Mouse (Mus musculus) right cerebral cortex, postnatal 36 days (tissue): ENCODE measurements around the gene 4921517D22Rik.

Experiments
- DNase-seq, 2 experiments: peaks; one replicate each; pipeline ENCODE4 v3.0.0; 2022; ENCODE audit warnings: low spot score in 2 of 2, mixed read lengths in 1 of 2

4921517D22Rik gene

GRCm38 (mm10) chr13:59691478-59691877 lies 2.4 kb downstream of the 4921517D22Rik start:
- no peak for DNase-seq

GRCm38 (mm10) chr13:59690576-59690975 lies 3.3 kb downstream of the 4921517D22Rik start:
- DNase-seq, result no peak

DNA sequence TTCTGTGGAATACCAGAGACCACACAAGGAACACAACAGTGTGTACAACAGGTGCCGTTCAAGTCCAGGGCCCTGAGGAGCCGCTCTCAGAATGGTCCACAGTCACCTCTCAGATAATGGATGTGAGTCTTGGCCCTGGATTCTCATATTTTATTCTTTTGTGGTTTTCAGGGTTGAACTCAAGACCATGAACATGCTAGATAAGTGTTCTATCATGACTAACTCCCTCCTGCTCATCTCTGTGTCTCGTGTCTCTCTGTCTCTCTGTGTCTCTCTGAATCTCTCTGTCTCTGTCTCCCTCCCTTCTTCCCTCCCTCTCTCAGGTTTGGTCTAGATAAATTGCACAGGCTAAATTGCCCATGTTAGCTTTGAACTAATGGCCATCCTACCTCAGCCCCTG lies 4.1 kb downstream of the 4921517D22Rik start:
- no peak for DNase-seq

- DNase-seq, result no peak
These were observed 4.6 kb downstream of the 4921517D22Rik start for GRCm38 (mm10) chr13:59689313-59689712.

GRCm38 (mm10) chr13:59688338-59688770 lies 5.6 kb downstream of the 4921517D22Rik start:
- DNase-seq, result no peak

DNA sequence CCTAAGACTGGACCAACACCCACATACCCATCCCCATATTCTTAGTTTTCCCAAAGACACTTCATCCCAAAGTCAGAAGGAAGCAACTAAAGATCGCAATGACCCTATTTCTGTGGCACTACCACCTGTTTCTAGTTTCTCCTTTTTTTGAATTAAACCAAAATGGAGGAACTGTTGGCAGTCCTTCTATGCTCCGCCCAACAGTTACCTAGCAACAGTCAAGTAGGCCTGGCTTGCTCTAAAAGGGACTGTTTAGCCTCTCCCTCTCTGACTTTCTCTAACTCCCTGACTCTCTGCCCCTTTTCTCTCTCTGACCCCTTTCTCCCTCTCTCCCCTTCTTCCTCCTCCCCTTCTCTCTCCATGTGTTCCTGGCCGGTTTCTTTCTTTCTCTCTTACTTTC lies 8.7 kb downstream of the 4921517D22Rik start:
- no peak for DNase-seq

- DNase-seq, result no peak
These were observed 11.3 kb downstream of the 4921517D22Rik start for GRCm38 (mm10) chr13:59682629-59683028.

- DNase-seq, result no peak
These were observed 14.0 kb downstream of the 4921517D22Rik start for GRCm38 (mm10) chr13:59679908-59680307.

DNA sequence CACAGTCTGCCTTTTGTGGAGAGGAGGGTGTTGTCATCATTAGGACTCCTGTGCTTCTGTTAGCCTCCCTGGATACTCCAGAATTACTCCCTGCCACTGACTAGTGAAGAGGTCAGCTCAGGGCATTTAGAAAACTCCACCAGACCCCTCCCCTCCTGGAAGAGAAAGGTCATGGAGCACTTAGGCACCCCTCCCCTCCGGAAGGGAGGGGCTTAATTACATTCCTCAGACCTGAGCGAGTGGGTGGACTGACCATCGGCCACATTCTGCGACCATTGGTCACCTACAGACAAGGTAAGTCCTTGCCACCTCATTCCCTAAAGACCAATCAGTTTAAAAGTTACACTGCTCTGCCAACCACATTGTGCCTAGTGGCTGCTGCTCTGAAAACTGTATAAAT lies 14.6 kb downstream of the 4921517D22Rik start:
- DNase-seq, result no peak

- DNase-seq, result no peak
These were observed 17.3 kb downstream of the 4921517D22Rik start for GRCm38 (mm10) chr13:59676316-59677229.

GRCm38 (mm10) chr13:59675151-59676011 lies 18.5 kb downstream of the 4921517D22Rik start, which contains the start of gene Golm1:
TSS of gene Golm1 (minus strand) at chr13:59675811.
- peak in 1 of 2 experiments; percentile 27 for DNase-seq

GRCm38 (mm10) chr13:59674761-59675150 lies 19.2 kb downstream of the 4921517D22Rik start:
- DNase-seq, result no peak

DNA sequence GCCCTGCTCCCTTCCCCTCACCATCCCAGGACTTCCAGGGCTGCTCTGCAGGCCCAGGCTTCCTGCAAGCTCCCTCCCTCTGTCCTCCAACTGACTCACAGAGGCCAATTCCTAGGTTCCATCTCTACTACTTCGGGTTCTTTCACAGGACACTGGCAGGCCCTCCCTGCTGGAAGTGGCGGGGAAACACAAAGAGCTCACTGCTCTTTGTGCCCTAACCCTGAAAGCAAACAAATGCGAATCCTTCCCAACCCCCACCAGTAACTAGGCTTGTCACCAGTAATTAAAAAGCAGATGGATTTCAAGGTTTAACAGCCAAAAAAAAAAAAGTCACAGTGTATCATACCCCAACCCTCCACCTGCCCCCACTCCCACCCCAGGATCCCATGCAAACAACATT lies 19.7 kb downstream of the 4921517D22Rik start:
- DNase-seq, result no peak

GRCm38 (mm10) chr13:59673597-59673996 lies 20.3 kb downstream of the 4921517D22Rik start:
- no peak for DNase-seq

DNA sequence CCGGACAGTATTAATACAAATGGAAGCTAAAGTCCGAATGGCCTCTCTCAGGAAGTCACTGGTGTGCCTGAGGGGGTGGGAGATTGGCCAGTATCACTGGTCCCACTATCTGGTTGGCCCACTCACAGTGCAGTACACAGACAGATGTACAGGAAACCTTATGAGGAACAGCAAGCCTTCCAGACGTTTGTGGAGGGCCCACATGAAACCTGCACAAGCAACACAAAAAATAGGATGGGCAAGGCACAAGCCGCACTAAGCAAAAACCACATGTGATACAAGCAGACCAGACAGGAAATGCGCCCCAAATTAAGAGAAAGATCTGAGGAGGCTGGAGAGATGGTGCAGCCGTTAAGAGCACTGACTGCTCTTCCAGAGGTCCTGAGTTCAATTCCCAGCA lies 21.7 kb downstream of the 4921517D22Rik start:
- no peak for DNase-seq

- no peak for DNase-seq
These were observed 22.4 kb downstream of the 4921517D22Rik start for GRCm38 (mm10) chr13:59671521-59671920.

GRCm38 (mm10) chr13:59669946-59670345 lies 24.0 kb downstream of the 4921517D22Rik start:
- peak; percentile 12 to 53 for DNase-seq

DNA sequence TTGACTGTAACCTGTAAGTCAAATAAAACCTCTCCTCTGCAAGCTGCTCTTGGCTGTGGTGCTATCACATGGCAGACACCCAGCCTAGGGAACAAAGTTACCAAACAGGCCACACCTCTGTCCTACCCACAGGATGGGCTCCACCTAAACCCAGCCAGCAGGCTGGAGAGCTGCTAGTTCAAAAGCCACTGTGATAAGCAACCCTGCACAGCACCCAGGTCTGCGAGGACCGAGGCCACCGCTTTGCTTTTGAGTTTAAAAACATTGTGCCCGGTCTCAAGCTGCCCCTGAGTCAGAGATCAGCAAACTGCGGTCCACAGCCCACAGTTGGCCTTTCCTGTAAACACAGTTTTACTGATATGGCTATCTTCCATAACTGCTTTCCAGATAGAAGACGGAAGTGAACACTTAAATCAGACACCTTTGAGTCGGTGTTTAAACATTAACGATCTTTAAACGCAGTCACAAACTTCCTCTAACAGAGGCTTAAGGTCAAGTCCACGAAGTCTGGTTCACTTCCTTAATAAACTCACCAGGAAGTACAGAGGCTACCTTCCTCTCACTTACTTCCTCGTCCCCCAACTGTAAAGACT lies 25.3 kb downstream of the 4921517D22Rik start:
- no peak for DNase-seq

- DNase-seq, result no peak
These were observed 26.1 kb downstream of the 4921517D22Rik start for GRCm38 (mm10) chr13:59667763-59668162.

GRCm38 (mm10) chr13:59663939-59664712 lies 29.8 kb downstream of the 4921517D22Rik start:
- DNase-seq, result no peak

DNA sequence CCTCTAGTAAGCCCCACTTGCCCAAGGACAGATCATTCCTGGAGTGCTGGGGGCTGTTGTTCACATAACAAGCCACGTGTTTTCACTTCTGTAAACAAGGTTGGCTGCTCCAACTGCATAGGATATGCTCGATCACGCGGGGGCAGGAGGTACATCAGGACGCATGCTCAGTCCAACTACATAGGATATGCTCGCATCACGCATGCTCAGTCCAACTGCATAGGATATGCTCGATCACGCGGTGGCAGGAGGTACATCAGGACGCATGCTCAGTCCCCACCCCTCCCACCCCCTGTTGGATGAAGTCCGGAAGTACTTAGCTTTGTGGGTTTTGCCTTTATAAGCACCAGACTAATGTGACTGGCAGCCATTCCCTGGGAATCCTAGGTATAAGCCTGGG lies 31.9 kb downstream of the 4921517D22Rik start:
- no peak for DNase-seq
